Mouse (Mus musculus): ENCODE measurements at regions not wholly inside any gene's neighbourhood (a gene's known extent, or its start where the extent isn't known, plus 50 kb on each side); places are given as distances from the start of the nearest gene placed in this dataset.
"Not testable (repeated sequence)": the region's sequence is repeated elsewhere in the genome, so short reads cannot be mapped to it uniquely, and the experiment has no call there.

DNA sequence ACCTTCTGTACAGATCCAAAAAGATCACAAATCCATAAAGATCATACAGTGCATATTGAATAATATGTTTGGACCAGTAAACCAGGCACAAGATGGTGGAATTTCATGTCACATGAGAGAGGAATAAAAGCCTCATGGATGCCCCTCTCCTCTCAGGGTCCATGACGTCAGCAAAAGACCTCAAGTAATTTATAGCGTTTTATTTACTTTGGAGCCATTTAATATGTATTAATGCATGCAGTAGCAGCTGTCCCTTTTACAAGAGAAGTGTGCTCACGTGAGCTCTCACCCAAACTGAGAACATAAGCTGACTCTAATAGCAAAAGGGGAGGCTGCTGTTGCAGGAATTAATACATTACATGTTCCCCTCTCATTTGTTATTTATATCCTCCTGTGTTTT lies 355.7 kb upstream of the Cypt12 start:
- ATAC-seq (ENCODE audit: low FRiP score): peak; percentile 85
- no peak overlapping the region for H3K27ac ChIP-seq
- H3K36me3 ChIP-seq (replicated peaks): no peaks in the 10 kb centered on the region
- no peak overlapping the region for H3K4me3 ChIP-seq (replicated peaks)
- H3K27me3 ChIP-seq: no peaks in the 10 kb centered on the region
- 28% methylated on average over 3 of the region's 3 CpGs for WGBS
- H3K4me2 ChIP-seq: no peak overlapping the region
- no peak overlapping the region for H3K9ac ChIP-seq
- H3K9me3 ChIP-seq: no peaks in the 10 kb centered on the region
- H3K4me1 ChIP-seq: no peaks in the 10 kb centered on the region; the same call in 1 of the 2 replicates

DNA sequence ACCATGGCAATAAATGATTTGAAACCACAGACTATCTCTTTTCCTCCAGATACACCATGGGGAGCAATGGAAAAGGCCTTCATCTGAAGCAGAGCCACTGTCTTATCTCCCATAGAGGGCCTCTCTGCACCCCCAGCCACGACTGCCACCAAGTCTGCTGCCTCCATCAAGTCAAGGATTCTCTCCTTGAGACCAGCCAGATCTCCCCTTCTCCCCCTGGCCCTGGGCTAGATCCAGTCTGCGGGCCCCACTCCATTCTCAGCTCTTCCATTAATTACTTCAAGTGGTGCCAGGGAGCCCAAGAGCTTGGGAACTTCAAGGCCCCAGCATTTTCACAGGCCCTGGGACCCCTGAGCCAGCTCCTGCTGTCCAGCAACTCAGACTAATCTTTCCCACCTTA lies 351.8 kb upstream of the Cypt12 start:
- ATAC-seq (ENCODE audit: low FRiP score): no peak
- Histone ChIP-seq H3K4me1 (no peaks in the 10 kb centered on the region), H3K27ac (no peak overlapping the region), H3K4me3 (replicated peaks) (no peak overlapping the region), H3K9me3 (no peaks in the 10 kb centered on the region), H3K9ac (no peak overlapping the region), H3K27me3 (no peaks in the 10 kb centered on the region), H3K4me2 (no peak overlapping the region), H3K36me3 (replicated peaks) (no peaks in the 10 kb centered on the region)
- WGBS: 78% methylated on average over 2 of the region's 2 CpGs

DNA sequence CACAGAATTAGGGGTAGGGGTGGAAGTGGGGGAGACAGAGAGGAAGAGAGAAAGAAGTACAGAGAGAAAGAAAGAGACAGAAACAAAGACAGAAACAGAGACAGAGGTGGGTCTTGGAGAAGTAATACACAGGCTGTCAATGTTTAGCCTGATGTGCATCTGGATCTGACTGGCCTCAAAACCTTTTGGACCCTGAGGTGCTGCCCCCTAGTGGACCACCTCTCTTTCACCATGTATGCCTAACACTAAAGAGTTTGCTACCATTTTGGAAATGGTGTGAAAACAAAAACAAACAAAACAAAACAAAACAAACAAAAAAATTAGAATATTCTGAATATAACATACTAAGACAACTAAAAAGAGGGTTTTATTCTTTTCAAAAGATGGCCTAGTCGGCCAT lies 334.7 kb upstream of the Cypt12 start:
- Histone ChIP-seq H3K4me3 (replicated peaks) (no peak overlapping the region), H3K27ac (no peak overlapping the region), H3K4me1 (peaks cover 7% of the 10 kb centered on the region; the same call in 1 of the 2 replicates), H3K9ac (no peak overlapping the region), H3K27me3 (peaks cover 17% of the 10 kb centered on the region), H3K4me2 (no peak overlapping the region), H3K9me3 (no peaks in the 10 kb centered on the region), H3K36me3 (replicated peaks) (no peaks in the 10 kb centered on the region)
- WGBS: 94% methylated on average over 1 of the region's 1 CpGs
- no peak for ATAC-seq (ENCODE audit: low FRiP score)

DNA sequence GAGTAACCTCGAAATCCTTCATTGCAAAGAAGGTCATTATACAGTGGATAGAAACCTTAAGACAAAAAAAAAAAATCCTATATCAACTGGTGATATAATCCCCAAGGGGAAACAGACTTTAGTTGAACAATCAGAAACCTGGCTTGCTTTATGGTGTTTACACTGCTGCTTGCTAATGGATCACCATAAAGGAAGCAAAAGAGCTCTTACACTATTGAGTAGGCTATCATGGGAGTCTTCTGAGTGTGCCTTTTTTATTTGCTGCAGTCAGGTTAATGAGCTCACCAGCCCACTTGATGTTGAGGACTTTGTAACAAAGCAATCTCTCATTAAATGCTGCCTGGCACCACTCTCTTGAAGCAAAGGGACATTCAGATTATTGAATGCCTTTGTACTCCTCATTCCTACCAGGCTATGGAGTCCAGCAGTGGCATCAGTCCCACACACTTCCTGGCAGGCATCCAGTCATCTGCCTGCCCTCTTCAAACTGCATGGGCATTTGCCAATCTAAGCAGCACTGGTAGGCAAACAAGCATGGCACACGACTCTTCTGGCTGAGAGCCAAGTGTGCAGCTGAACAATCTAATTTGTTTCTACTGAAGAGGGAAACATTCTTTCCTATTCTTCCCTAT lies 331.7 kb upstream of the Cypt12 start:
- H3K9me3 ChIP-seq: no peaks in the 10 kb centered on the region
- ATAC-seq (ENCODE audit: low FRiP score): peak; percentile 93
- 41% methylated on average over 2 of the region's 2 CpGs for WGBS

DNA sequence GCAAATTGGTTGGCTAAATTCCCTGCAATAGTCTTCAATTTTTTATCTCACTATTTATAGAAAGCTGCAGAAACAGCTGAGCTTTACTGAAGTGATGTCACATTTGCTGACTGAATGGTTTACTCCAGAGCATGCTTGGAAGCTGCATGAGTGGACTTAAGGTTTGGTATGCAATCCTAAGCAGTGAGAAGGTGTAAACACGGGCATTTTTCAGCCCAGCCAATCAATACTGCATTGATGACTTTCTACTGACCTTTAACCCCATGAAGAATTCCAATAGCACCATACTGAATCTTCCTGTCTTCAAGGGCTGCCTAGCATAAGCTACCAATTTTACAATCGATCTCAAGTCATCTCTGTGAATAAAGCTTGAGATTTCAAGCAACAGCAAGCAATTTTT lies 328.7 kb upstream of the Cypt12 start:
- ATAC-seq (ENCODE audit: low FRiP score): peak; percentile 55
- H3K27ac ChIP-seq: peak overlapping the region; percentile 66; the same call in 1 of the 2 replicates
- H3K9ac ChIP-seq: no peak overlapping the region
- no peaks in the 10 kb centered on the region for H3K9me3 ChIP-seq
- H3K4me2 ChIP-seq: no peak overlapping the region
- 22% methylated on average over 2 of the region's 2 CpGs for WGBS
- no peaks in the 10 kb centered on the region for H3K36me3 ChIP-seq (replicated peaks)
- peaks cover 16% of the 10 kb centered on the region for H3K4me1 ChIP-seq
- no peak overlapping the region for H3K4me3 ChIP-seq (replicated peaks)
- peaks cover 14% of the 10 kb centered on the region for H3K27me3 ChIP-seq

More for the DNA sequence above, 331.7 kb upstream of the Cypt12 start:
- peaks cover 17% of the 10 kb centered on the region for H3K27me3 ChIP-seq
- H3K4me2 ChIP-seq: no peak overlapping the region
- peaks cover 16% of the 10 kb centered on the region for H3K4me1 ChIP-seq
- no peak overlapping the region for H3K4me3 ChIP-seq (replicated peaks)
- no peak overlapping the region for H3K9ac ChIP-seq
- no peaks in the 10 kb centered on the region for H3K36me3 ChIP-seq (replicated peaks)
- 0 out of 2 replicates have a peak overlapping the region, but pooled peaks have one; percentile 19 for H3K27ac ChIP-seq

DNA sequence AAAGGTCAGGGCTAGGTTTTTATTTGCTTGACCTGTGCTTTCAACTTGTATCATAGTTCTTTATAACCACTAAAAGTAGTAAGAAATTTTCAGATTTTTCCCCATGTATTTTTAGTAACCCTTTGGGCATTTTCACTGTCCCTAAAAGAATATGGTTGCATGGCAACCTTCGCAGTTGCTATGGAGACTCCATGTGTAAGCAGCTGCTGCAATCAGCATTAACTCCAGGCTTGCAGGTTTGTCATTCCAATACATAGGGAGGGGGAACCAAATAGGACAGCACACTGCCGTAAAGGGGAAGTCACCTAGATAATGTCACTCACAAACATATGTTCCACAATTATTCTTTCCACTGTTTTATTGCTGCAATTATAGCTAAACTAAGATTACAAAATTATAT lies 328.3 kb upstream of the Cypt12 start:
- H3K27ac ChIP-seq: peak overlapping the region; percentile 66; the same call in 1 of the 2 replicates
- no peak overlapping the region for H3K4me2 ChIP-seq
- H3K4me3 ChIP-seq (replicated peaks): no peak overlapping the region

DNA sequence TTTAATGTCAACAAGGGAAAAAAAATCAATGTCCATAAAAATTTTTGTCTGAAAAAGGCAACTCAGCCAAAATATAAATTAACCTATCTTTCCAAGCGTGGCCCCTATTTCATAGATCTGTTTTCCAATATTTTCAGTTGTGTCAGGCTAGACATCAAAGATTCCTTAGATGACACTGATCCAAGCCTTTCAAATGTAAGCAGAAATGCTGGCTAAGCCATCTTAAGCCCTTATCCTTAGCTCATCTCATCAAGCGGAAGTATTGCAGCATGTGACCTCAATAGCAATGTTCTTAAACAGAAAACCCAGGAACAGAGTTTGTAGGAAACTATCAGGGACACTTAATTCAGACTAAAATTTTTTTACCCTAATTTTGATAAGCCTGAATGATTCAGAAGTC lies 327.8 kb upstream of the Cypt12 start:
- no peaks in the 10 kb centered on the region for H3K9me3 ChIP-seq
- 81% methylated on average over 2 of the region's 2 CpGs for WGBS
- H3K27ac ChIP-seq: no peak overlapping the region
- H3K4me2 ChIP-seq: no peak overlapping the region
- H3K36me3 ChIP-seq (replicated peaks): no peaks in the 10 kb centered on the region
- H3K4me3 ChIP-seq (replicated peaks): no peak overlapping the region
- ATAC-seq (ENCODE audit: low FRiP score): no peak
- peaks cover 11% of the 10 kb centered on the region for H3K27me3 ChIP-seq
- peaks cover 16% of the 10 kb centered on the region for H3K4me1 ChIP-seq
- no peak overlapping the region for H3K9ac ChIP-seq

More for the DNA sequence above, 328.3 kb upstream of the Cypt12 start:
- 30% methylated on average over 2 of the region's 2 CpGs for WGBS
- no peaks in the 10 kb centered on the region for H3K36me3 ChIP-seq (replicated peaks)
- H3K9me3 ChIP-seq: no peaks in the 10 kb centered on the region
- H3K27me3 ChIP-seq: peaks cover 14% of the 10 kb centered on the region
- H3K9ac ChIP-seq: no peak overlapping the region
- H3K4me1 ChIP-seq: peaks cover 16% of the 10 kb centered on the region
- peak; percentile 82 for ATAC-seq (ENCODE audit: low FRiP score)

DNA sequence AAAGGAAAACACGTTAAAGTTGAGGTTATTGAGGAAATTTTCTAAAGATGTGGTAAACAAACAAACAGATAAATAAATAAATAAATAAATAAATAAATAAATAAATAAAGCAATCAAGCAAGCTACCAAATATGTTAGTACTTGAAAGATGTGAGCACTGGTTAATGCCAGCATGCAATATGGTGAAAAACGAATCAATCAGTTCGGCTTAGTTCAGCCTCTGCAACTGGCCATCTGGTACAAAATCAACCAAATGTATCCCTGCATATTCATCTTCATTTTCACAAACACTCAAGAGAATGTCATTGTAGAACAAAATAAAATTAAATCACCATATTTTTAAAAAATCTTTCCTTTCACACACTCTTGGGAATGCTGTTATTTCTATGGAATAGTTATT lies 315.7 kb upstream of the Cypt12 start:
- H3K4me3 ChIP-seq (replicated peaks): no peak overlapping the region
- ATAC-seq (ENCODE audit: low FRiP score): no peak
- no peaks in the 10 kb centered on the region for H3K4me1 ChIP-seq
- no peak overlapping the region for H3K4me2 ChIP-seq
- H3K9ac ChIP-seq: no peak overlapping the region
- no peaks in the 10 kb centered on the region for H3K9me3 ChIP-seq
- 88% methylated on average over 3 of the region's 3 CpGs for WGBS
- peaks cover 4% of the 10 kb centered on the region for H3K27me3 ChIP-seq
- H3K36me3 ChIP-seq (replicated peaks): no peaks in the 10 kb centered on the region
- H3K27ac ChIP-seq: no peak overlapping the region

DNA sequence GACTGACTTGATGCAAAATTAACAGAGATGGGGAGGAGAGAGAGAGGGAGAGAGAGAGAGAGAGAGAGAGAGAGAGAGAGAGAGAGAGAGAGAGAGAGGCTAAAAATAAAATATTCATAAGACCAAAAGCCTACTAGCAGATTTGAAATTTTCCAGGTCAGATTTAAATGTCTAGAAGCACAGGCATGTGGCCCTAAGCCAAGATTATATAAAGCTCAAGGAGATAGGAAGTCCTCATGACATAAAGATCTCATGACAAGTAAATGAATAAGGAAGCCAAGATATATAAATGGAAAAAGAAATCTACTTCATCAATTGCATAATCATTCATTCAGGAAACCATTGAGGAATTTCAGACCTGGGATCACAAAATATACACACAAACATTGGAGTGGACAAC lies 311.9 kb upstream of the Cypt12 start:
- H3K9ac ChIP-seq: no peak overlapping the region
- no peaks in the 10 kb centered on the region for H3K36me3 ChIP-seq (replicated peaks)
- H3K4me3 ChIP-seq (replicated peaks): no peak overlapping the region
- H3K27ac ChIP-seq: no peak overlapping the region
- no peak for ATAC-seq (ENCODE audit: low FRiP score)
- H3K4me2 ChIP-seq: no peak overlapping the region
- no peaks in the 10 kb centered on the region for H3K4me1 ChIP-seq
- no peaks in the 10 kb centered on the region for H3K27me3 ChIP-seq
- H3K9me3 ChIP-seq: no peaks in the 10 kb centered on the region

DNA sequence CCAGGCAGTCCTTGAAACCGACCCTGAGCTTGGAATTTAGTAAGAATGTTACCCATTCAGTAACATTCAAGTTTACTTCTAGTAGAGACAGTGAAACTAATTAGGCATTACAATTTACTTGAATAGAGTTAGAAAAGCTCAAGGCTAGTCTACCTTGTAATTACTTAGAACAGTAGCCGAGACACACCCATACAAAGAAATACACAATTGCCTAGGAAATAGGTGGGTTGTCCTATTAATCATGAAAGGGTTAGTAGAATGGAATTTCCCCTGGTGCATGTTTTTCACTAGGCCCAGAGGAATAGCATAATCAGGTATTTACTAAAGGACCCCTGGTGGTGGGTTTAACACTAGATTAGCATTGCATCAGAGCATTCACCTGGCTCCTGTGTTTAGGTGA lies 288.2 kb upstream of the Cypt12 start:
- H3K9ac ChIP-seq, H3K27me3 ChIP-seq: not testable (repeated sequence)
- 77% methylated on average over 2 of the region's 2 CpGs for WGBS

DNA sequence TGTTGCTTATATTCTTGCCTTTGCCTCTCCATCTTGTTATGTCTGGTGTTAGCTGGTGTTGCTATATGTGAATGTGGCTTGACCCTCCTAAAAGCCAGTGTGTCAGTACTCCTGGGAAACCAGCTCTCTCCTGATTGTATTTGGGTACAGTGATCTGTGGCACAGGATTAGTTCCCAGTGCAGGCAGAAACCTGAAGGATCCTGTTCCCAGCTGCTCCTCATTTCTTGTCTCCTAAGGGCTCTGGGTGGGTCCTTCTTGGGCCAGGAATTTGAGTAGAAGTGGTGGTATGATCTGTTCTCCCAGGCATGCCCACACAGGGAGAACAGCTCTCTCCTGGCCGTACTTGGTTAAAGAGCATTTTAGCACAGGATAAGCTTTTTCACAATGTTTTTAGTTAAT lies 286.2 kb upstream of the Cypt12 start:
- no peak for ATAC-seq (ENCODE audit: low FRiP score)
- H3K27ac ChIP-seq: no peak overlapping the region
- no peaks in the 10 kb centered on the region for H3K27me3 ChIP-seq
- H3K4me2 ChIP-seq: no peak overlapping the region
- H3K4me3 ChIP-seq (replicated peaks): no peak overlapping the region
- no peaks in the 10 kb centered on the region for H3K9me3 ChIP-seq
- no peak overlapping the region for H3K9ac ChIP-seq
- no peaks in the 10 kb centered on the region for H3K4me1 ChIP-seq
- 92% methylated on average over 1 of the region's 1 CpGs for WGBS
- no peaks in the 10 kb centered on the region for H3K36me3 ChIP-seq (replicated peaks)

More for the DNA sequence above, 288.2 kb upstream of the Cypt12 start:
- not testable (repeated sequence) for H3K4me2 ChIP-seq; H3K9me3 ChIP-seq; H3K4me3 ChIP-seq (replicated peaks); ATAC-seq (ENCODE audit: low FRiP score); H3K4me1 ChIP-seq; H3K36me3 ChIP-seq (replicated peaks); H3K27ac ChIP-seq

DNA sequence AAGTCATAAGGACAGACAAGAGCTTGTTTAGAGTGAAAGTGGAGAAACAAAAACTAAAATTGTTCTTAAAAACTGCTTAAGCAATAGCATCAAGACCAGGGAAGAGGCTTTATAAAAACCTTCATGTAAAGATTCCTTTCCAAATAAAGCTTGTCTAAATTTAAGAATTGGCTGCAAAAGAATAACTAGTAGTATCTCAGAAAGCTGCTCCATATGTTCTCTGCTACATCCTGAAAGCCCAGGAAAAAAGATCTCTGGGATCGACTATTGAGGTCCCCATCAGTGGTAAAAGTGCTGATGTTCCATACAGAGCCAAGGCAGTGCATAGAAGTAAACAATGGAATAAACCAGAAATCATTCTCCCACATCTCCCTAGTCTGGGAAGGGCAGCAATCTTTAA lies 281.2 kb upstream of the Cypt12 start:
- Histone ChIP-seq H3K9ac (no peak overlapping the region), H3K4me2 (no peak overlapping the region), H3K27ac (no peak overlapping the region), H3K9me3 (no peaks in the 10 kb centered on the region), H3K4me1 (no peaks in the 10 kb centered on the region), H3K36me3 (replicated peaks) (no peaks in the 10 kb centered on the region), H3K27me3 (no peaks in the 10 kb centered on the region), H3K4me3 (replicated peaks) (no peak overlapping the region)
- no peak for ATAC-seq (ENCODE audit: low FRiP score)
- 96% methylated on average over 1 of the region's 1 CpGs for WGBS

DNA sequence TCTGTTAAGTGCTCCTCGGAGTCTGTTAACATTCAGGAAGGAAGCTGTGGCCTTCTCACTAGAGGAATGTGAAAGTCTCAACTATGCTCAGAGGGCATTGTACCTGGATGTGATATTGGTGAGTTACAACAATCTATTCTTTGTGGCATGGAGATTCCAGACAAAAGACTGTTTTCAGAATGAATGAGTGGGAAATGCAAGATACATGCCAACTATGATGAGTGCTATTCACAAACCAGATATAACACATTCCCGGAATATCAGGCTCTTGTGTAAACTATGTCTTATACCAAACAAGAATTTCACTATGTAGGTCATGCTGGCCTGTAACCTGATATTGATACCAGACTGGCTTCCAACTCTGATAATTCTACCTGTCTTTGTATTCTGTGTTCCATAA lies 279.4 kb upstream of the Cypt12 start:
- no peak overlapping the region for H3K4me2 ChIP-seq
- no peaks in the 10 kb centered on the region for H3K27me3 ChIP-seq
- no peaks in the 10 kb centered on the region for H3K4me1 ChIP-seq
- H3K27ac ChIP-seq: no peak overlapping the region
- no peak overlapping the region for H3K9ac ChIP-seq
- no peak overlapping the region for H3K4me3 ChIP-seq (replicated peaks)
- H3K9me3 ChIP-seq: no peaks in the 10 kb centered on the region
- WGBS: 83% methylated on average over 2 of the region's 2 CpGs
- no peak for ATAC-seq (ENCODE audit: low FRiP score)
- no peaks in the 10 kb centered on the region for H3K36me3 ChIP-seq (replicated peaks)

All from forebrain, embryonic 12.5 days (tissue).